Mouse (Mus musculus): ENCODE results near the gene Tbcd.
A peak's percentile ranks its signal among the peaks of the same experiment; 100 is the strongest.

GRCm38 (mm10) chr11:121658151-121658550 is 206.4 kb downstream of the Tbcd start:
- peak; percentile 42 for TF ChIP-seq CTCF (IDR thresholded peaks at IDR 0.05; ENCODE audit: low read depth)
- no peak for TF ChIP-seq EP300 (IDR thresholded peaks at IDR 0.05; ENCODE audit: low read depth)

Measured in liver, postnatal 0 days (tissue).